Mouse (Mus musculus) urinary bladder, postnatal 4 days (tissue): ENCODE measurements at regions not wholly inside any gene's neighbourhood (a gene's known extent, or its start where the extent isn't known, plus 50 kb on each side); places are given as distances from the start of the nearest gene placed in this dataset.
"Not testable (repeated sequence)": the region's sequence is repeated elsewhere in the genome, so short reads cannot be mapped to it uniquely, and the experiment has no call there.

Experiments used
- DNase-seq, 2 experiments: peaks; one replicate each; pipeline ENCODE4 v3.0.0; 2021 to 2022; ENCODE audit warnings: low spot score in 2 of 2

DNA sequence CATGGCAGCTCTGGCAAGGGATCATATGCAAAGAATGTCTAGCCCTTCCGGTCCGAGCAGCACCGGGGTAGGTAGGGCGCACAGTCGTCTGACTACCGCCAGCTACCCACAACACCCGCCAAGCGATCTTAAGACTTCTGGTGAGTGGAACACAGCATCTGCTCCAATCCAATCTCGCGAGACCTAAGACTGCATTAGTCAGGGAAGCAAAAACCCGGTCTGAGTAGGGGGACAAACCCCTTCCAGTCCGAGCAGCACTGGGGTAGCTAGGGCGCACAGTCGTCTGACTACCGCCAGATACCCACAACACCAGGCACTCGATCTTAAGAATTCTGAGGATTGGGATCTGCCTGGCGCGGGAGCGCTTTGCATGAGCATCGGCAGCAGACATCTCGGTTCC, 57.1 kb downstream of the Nap1l2 start:
- DNase-seq = not testable (repeated sequence)

DNA sequence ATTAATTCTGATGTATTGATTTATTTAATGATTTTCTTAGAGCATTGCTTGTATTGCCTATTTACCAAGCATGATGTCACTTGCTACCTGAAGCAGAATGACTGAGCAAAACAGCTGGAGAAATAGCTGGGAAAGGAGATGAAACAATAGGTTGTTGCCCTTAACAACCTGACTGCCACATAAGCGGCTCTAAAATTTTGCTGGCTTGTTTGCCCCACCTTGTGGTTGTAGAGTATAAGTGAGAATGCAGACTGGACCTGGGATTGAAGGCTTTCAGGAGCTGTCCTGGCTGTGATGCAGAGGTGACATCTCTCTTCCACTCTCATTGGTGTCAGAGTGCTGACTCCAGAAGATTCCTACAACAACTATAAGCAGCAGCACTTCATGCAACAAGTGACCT, 77.3 kb downstream of the Nap1l2 start:
- DNase-seq = no peak

DNA sequence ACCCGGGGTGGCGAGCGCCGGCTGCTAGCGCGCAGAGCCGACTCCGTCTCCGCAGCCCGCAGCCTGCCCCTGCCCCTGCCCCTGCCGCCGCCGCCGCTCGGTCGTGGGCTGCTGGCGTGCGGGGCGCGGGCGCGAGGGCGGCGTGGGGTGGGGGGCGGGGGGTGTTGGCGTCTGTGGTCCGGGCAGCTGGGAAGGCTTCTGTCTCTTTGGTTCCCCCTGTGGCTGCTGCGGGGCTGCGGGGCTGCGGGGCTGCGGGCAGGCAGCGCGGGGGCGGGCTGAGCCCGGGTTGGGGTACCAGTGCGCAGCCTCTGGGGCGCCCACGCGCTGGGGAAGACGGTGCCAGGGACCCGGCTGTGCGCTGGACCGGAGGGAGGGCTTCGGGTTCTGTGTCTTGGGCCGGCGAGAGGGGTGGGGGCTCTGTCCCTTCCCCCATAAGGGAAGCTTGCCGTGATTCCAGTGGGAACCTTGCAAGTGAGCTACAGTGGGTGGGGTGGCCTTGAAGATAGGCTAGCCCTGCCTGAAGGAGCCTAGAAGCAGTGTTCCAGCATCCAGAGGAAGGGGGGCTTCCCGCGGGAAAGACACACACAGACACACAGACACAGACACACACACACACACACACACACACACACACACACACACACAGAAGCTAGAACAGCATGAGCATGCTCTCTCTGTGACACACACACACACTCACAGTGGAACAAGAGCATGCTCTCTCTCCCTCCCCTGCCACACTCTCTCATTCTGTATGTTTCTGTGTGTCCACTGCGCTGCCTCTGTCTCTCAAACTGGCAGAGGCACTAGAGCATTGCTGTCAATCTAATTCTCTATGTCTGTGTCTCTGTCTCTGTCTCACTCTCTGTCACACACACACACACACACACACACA, 118.5 kb downstream of the Nap1l2 start:
- DNase-seq = not testable (repeated sequence)

DNA sequence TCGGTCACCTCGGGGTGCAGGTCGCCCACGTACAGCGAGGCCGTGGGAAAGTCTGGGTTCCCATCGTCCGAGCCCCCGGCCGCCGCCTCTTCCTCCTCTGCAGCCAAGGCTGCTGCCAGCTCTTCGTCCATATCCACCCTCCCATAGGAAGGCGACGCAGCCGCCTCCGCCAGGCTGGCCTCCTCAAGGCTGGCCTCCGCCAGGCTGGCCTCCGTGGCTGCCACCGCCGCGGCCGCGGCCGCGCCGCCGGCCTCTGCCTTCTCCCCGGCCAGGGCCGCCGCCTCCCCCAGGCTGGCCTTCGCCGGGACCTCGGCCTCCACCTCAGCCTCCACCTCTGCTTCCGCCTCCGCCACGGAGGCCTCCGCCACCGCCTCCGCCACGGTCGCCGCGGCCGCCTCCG, 119.3 kb downstream of the Nap1l2 start:
- not testable (repeated sequence) for DNase-seq

DNA sequence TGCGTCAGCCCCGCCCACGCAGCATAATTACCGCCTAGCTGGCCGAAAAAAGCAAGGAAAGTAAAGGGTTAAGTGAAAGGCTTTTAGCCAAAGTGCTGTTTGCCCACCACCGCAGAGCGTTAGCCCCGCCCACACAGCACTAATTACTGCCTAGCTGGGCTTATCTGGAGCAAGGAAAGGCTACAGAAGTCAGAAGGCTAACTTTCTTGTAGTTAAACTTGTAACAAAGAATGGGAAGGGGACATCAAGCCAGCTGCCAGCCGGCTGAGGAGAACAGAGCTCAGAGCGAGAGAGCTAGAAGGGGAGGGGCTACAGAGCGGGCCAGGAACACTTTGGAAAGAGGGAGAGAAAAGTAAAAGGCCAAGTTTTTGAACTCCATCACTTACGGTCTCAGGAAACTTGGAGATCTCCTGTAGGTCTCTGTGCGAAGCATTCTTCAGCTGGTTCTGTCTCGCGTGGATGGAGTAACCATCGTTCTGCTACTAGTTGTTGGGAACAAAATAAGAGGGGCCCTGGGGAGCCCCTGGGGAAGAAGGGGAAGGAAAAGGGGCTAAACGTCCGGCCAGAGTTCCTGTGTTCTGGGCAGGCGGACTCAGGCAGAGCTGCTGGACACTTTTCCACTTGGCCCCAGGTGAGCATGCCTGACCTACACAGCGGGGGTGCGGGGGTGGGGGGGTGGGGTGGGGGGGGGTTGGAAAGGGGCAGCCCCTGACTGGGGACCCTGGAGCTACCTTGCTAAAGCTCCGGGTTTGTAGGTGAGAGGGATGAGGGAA, 98.3 kb downstream of the 1700018G05Rik start:
- DNase-seq = peak; percentile 17 to 58

DNA sequence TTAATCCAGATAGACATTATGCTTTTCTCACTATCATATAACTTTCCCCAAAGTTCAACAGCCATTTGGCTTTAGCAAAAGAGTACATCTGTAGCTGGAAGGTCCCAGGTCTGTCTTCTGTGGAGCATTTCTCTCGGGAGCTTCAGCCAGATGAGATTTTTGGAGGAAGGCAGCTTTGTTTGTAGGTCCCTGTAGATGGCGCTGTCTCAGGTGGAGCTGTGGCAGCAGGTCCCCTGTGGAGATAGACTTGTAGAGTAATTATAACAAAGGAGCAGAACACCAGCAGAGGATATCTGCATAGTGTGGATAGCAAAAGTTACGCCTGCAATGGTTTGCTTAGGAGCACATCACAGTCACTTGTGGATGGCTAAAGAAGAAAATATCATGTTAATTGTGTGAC, 97.3 kb downstream of the 1700018G05Rik start:
- DNase-seq = not testable (repeated sequence)

- not testable (repeated sequence) for DNase-seq
These were observed 85.4 kb downstream of the 1700018G05Rik start for GRCm38 (mm10) chrX:103013425-103014057.

- DNase-seq = not testable (repeated sequence)
These were observed 84.4 kb downstream of the 1700018G05Rik start for GRCm38 (mm10) chrX:103012298-103013243.

DNA sequence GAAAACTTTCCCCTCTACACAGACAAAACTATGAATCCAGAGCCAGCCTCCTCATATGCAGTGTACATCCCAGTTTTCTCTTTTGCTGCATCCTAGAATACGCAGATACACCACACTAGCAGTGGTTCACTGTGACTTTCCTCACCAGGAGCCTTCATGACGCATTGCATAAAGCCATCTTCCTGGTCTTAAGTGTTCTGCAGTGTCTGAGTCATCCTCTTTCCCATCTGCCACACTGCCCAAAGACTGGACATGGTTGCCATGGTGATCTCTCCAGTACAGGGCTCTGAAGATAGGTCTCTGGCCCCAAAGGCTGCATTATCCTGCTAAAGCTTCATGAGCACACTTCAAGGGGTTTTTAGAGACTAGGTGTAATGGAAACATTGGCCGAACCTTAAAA, 65.8 kb downstream of the 1700018G05Rik start:
- DNase-seq = not testable (repeated sequence)
